Mouse (Mus musculus) hindbrain, embryonic 14.5 days (tissue): ENCODE results near the gene Bricd5. TPM values are rescaled to one million over a fixed set of nuclear protein-coding genes. Genes with fewer than 3 reads are reported as not detected.
A peak's percentile ranks its signal among the peaks of the same experiment; 100 is the strongest.

Source experiments
- ATAC-seq: fragments of 200-750 bp; cut with Nextera tagmentation; 2 replicates; pipeline ENCODE4 v1.8.0; 2017; ENCODE audit warnings: moderate number of reproducible peaks, mild to moderate bottlenecking, moderate TSS enrichment, moderate library complexity; ENCODE audit not compliant: low FRiP score
- DNase-seq: peaks from one replicate; pipeline ENCODE4 v3.0.0-alpha.2; 2015; ENCODE audit warnings: low spot score
- H3K27ac ChIP-seq: fragments of 300-500 bp; sonication (generic); 2 replicates; pipeline ENCODE4 v1.5.1; 2014; ENCODE audit warnings: mild to moderate bottlenecking, moderate library complexity
- H3K27me3 ChIP-seq: fragments of 300-500 bp; sonication (generic); 2 replicates; pipeline ENCODE4 v1.6.1; 2014; ENCODE audit warnings: mild to moderate bottlenecking, low read length, mixed read lengths; ENCODE audit not compliant: control insufficient read depth, insufficient read depth
- H3K36me3 ChIP-seq: fragments of 300-500 bp; sonication (generic); replicated peaks from 2 replicates; pipeline ENCODE4 v1.6.1; 2014; ENCODE audit not compliant: control insufficient read depth, insufficient read depth
- H3K4me1 ChIP-seq: fragments of 300-500 bp; sonication (generic); replicated peaks from 2 replicates; pipeline ENCODE4 v1.6.1; 2014; ENCODE audit warnings: antibody characterized with exemption, low read length, mixed read lengths; ENCODE audit not compliant: control insufficient read depth, insufficient read depth
- H3K4me2 ChIP-seq: fragments of 300-500 bp; sonication (generic); replicated peaks from 2 replicates; pipeline ENCODE4 v1.6.1; 2014; ENCODE audit warnings: mild to moderate bottlenecking, moderate library complexity
- H3K4me3 ChIP-seq: fragments of 300-500 bp; sonication (generic); replicated peaks from 2 replicates; pipeline ENCODE4 v1.5.1; 2014; ENCODE audit warnings: mild to moderate bottlenecking, low read length
- H3K9ac ChIP-seq: fragments of 300-500 bp; sonication (generic); 2 replicates; pipeline ENCODE4 v1.6.1; 2014
- H3K9me3 ChIP-seq: fragments of 300-500 bp; sonication (generic); 2 replicates; pipeline ENCODE4 v1.6.1; 2016; ENCODE audit warnings: low read length; ENCODE audit not compliant: control insufficient read depth
- WGBS: fragments of 180-500 bp; shearing (Covaris S2); extraction: QIAGEN DNeasy Blood & Tissue Kit; methylation state at CpG from one replicate; pipeline ENCODE4 v1.1.7; 2014; 5-methylcytosine and 5-hydroxymethylcytosine counted together
- polyA plus RNA-seq: library from polyadenylated mRNA; unstranded; fragments of >200 nt; fragmentation: Nextera tagmentation; extraction: Ambion mirVana; gene quantifications from 2 replicates; pipeline ENCODE4 v1.2.1, GENCODE M21; 2014

Gene Bricd5
- polyA plus RNA-seq, 1 experiment from 2014 or later: 0.75 TPM

DNA sequence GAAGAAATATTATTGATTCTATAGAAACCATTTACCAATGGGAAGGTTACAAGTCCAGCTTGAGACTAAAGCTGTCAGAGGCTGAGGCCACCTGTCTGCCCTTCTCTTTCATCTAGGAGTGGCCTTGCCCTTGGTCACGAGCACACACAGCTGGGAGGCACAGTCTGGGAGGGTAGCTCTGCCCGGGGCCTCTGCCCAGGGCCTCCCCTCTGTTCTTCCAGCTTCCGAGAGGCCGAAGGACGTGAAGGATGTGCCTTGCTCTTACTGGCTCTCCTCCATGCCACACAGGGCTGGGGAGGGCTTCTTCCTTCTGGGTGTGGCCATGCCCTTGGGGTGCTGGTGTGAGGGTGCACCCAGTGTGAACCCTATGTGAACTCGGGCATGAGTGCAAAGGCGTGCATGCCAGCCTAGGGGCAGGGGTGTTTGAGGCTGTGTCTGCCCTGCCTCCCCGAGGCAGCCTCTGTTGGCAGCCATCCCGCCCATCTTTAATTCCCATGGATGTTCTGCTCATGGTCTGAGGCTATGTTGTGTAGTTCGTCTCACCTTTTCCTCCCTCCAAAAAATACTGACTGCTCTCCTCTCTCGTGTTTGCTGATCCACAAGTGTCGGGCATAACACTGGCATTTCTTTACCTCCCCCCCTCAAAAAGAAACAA, 34.2 kb downstream of the Bricd5 start:
- WGBS: 86% methylated on average over 12 of the region's 12 CpGs
- Histone ChIP-seq H3K27me3 (no peaks in the 10 kb centered on the region), H3K4me3 (no peak overlapping the region), H3K27ac (no peak overlapping the region), H3K4me1 (0 out of 2 replicates have a peak, but pooled peaks cover 3% of the 10 kb centered on the region), H3K9ac (no peak overlapping the region), H3K9me3 (no peaks in the 10 kb centered on the region), H3K4me2 (no peak overlapping the region), H3K36me3 (peaks cover 94% of the 10 kb centered on the region)
- DNase-seq (no peak), ATAC-seq (no peak)

DNA sequence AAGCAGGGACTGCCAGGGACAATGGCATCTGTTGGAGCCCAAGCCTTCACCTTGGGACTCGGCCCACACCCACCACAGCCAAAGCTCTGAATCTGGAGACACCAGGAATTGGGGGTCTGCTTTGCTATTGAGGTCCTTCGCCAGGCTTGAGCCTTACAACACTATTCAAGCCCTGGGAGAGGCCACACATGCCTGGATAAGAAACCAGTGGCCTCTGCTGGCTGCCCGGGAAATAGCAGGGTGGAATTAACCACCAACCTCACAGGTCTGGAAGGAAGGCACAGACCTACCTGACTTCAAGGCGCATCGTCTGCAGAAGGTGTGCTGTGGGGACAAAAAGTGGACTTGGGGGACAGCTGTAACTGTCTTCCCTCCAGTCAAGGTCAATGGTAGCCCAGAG, 39.9 kb downstream of the Bricd5 start:
- WGBS: 47% methylated on average over 5 of the region's 5 CpGs

DNA sequence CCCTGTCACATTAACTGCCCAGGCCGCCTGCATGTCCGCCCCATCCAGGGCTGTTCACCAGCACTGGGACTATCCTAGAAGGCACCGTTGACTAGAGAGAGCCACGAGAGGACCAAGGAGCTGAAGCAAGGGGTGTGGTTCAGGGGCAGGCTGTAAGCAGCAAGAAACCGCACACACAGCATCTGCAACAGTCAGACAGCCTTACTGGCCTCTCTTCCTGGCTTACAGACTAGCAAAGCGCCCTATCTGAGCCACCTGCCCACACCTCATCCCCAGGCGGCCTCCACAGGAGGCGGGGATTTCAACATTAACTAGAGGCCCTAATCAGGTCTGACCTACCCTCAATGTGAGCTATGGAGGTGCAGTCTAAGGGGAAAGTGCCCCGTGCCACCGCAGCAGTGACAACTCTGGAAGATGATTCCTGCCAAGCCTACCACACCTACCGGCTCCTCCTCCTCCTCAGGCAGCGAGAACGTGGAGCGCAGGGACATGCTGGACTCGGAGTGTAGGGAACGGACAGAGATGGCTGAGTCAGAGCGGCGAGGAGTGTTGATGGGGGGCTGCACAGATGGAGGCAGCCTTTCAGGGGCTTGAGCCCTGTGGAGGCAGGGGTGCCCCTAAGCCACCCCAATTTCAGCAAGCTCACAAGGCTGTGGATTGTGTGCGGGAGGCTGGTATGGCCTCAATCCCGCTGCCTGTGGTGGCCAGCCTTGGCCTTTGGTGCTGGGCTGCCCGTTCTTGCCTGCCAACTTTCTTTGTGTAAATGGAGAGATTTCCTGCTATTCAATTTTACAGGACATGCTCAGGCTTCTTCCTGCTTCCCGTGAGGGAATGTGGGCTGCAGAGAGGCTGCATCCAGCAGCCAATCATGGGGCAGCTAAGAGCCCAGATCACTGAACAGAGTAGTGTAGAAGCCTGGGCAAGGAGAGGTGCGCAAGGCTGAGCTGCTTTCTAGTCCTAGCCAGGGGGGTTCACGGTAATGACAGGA, 40.9 kb downstream of the Bricd5 start:
- Histone ChIP-seq H3K4me2 (0 out of 2 replicates have a peak overlapping the region, but pooled peaks have one; percentile 14), H3K4me1 (no peaks in the 10 kb centered on the region), H3K27ac (peak overlapping the region; percentile 18; the same call in 1 of the 2 replicates), H3K4me3 (no peak overlapping the region), H3K27me3 (no peaks in the 10 kb centered on the region), H3K36me3 (peaks cover 77% of the 10 kb centered on the region), H3K9ac (no peak overlapping the region), H3K9me3 (no peaks in the 10 kb centered on the region)
- DNase-seq (no peak), ATAC-seq (peak; percentile 4; the same call in 1 of the 2 replicates)
- 91% methylated on average over 24 of the region's 24 CpGs for whole genome bisulfite sequencing

More for the DNA sequence above, 39.9 kb downstream of the Bricd5 start:
- Histone ChIP-seq H3K9ac (no peak overlapping the region), H3K4me1 (no peaks in the 10 kb centered on the region), H3K4me2 (no peak overlapping the region), H3K4me3 (no peak overlapping the region), H3K9me3 (no peaks in the 10 kb centered on the region), H3K27me3 (no peaks in the 10 kb centered on the region), H3K27ac (no peak overlapping the region), H3K36me3 (peaks cover 79% of the 10 kb centered on the region)
- ATAC-seq (peak; percentile 73), DNase-seq (peak; percentile 63)

DNA sequence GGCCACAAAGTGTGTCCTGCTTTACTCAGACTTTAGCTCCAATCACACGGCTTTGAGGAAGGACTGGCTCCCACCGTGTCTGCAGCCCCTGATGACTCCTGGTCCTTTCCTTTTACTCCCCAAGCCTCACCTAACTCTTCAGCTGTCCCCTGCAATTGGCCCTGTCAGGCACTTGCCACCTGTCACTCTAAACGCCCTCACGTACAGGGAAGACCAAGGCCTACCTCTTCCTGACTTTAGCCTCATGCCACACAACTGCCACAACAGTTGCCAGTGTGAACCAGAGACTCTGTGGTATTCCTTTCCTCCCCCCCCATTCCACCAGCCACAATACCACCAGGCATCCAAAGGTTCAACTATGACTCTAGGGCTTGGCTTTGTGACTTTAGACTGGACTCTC, 46.8 kb downstream of the Bricd5 start:
- ATAC-seq (no peak), DNase-seq (no peak)
- Histone ChIP-seq H3K4me3 (no peak overlapping the region), H3K27ac (no peak overlapping the region), H3K27me3 (no peaks in the 10 kb centered on the region), H3K4me1 (no peaks in the 10 kb centered on the region), H3K36me3 (peaks cover 60% of the 10 kb centered on the region), H3K9ac (no peak overlapping the region), H3K4me2 (no peak overlapping the region), H3K9me3 (no peaks in the 10 kb centered on the region)
- 93% methylated on average over 4 of the region's 4 CpGs for WGBS

DNA sequence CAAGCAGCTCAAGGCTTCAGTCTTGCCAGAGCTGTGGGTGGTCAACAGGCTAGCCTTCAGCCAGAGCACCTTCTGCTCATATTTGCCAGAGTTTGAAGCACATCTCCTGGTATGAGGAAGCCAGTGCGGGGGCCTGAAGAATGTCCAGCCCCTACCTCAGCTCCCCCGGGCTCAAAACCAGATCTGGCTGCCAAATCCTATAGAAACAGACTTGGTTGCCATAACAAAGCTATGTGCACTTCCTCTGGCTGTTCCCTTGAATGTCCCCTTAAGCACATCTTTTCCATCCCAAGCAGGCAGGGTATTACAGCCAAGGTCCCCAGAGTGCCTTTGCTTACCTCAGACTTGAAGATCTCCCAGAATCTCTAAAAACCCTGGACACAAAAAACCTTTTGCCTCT, 51.0 kb downstream of the Bricd5 start:
- H3K36me3 ChIP-seq: 0 out of 2 replicates have a peak, but pooled peaks cover 26% of the 10 kb centered on the region
- no peak overlapping the region for H3K4me2 ChIP-seq
- H3K4me3 ChIP-seq: no peak overlapping the region
- no peak overlapping the region for H3K27ac ChIP-seq
- H3K27me3 ChIP-seq: no peaks in the 10 kb centered on the region
- DNase-seq (no peak), ATAC-seq (no peak)
- no peaks in the 10 kb centered on the region for H3K9me3 ChIP-seq
- no peak overlapping the region for H3K9ac ChIP-seq
- WGBS: 69% methylated on average over 2 of the region's 2 CpGs
- H3K4me1 ChIP-seq: peaks cover 20% of the 10 kb centered on the region

Other genes starting within 250 kb of the Bricd5 start
- gene Ccnf, start 222.4 kb upstream of the Bricd5 start, polyA plus RNA-seq: 11.8 and 21.2 TPM in 2 replicates
- 0.63 and 1.1 TPM in 2 replicates for gene Abca17, start 122.8 kb upstream of the Bricd5 start, polyA plus RNA-seq
- gene Abca3, start 121.9 kb upstream of the Bricd5 start, polyA plus RNA-seq: 32.8 and 34.8 TPM in 2 replicates
- 278 and 280 TPM in 2 replicates for gene Rnps1, start 59.3 kb upstream of the Bricd5 start, polyA plus RNA-seq
- gene Eci1, start 47.2 kb upstream of the Bricd5 start, polyA plus RNA-seq: 36.2 and 46.0 TPM in 2 replicates
- gene Dnase1l2, start 30.8 kb upstream of the Bricd5 start, polyA plus RNA-seq: 3.6 and 6.0 TPM in 2 replicates
- 20.6 and 25.8 TPM in 2 replicates for gene E4f1, start 3.6 kb upstream of the Bricd5 start, polyA plus RNA-seq
- 71.2 and 73.5 TPM in 2 replicates for gene Pgp, start 3.5 kb upstream of the Bricd5 start, polyA plus RNA-seq
- 30.2 and 31.1 TPM in 2 replicates for gene Mlst8, start 5.2 kb downstream of the Bricd5 start, polyA plus RNA-seq
- 45.7 and 46.8 TPM in 2 replicates for gene Caskin1, start 14.7 kb downstream of the Bricd5 start, polyA plus RNA-seq
- gene Traf7, start 54.1 kb downstream of the Bricd5 start, polyA plus RNA-seq: 75.0 and 82.8 TPM in 2 replicates
- 4.2 and 5.6 TPM in 2 replicates for gene Rab26, start 60.3 kb downstream of the Bricd5 start, polyA plus RNA-seq
- gene Pkd1, start 76.0 kb downstream of the Bricd5 start, polyA plus RNA-seq: 28.4 and 30.4 TPM in 2 replicates
- gene Tsc2, start 158.7 kb downstream of the Bricd5 start, polyA plus RNA-seq: 74.7 and 76.7 TPM in 2 replicates
- gene Nthl1, start 158.8 kb downstream of the Bricd5 start, polyA plus RNA-seq: 7.8 and 8.2 TPM in 2 replicates
- 53.5 and 56.9 TPM in 2 replicates for gene Slc9a3r2, start 176.4 kb downstream of the Bricd5 start, polyA plus RNA-seq
- gene Npw, start 184.6 kb downstream of the Bricd5 start, polyA plus RNA-seq: 0.83 TPM in 1 of 2 replicates, not detected in the other
- 22.8 and 25.6 TPM in 2 replicates for gene Zfp598, start 195.8 kb downstream of the Bricd5 start, polyA plus RNA-seq
- 178 and 220 TPM in 2 replicates for gene Syngr3, start 216.1 kb downstream of the Bricd5 start, polyA plus RNA-seq
- 35.2 and 43.4 TPM in 2 replicates for gene Gfer, start 222.3 kb downstream of the Bricd5 start, polyA plus RNA-seq
- gene Noxo1, start 222.3 kb downstream of the Bricd5 start, polyA plus RNA-seq: 1.9 and 2.4 TPM in 2 replicates
- 58.3 and 64.3 TPM in 2 replicates for gene Tbl3, start 233.8 kb downstream of the Bricd5 start, polyA plus RNA-seq
- gene Rnf151, start 244.2 kb downstream of the Bricd5 start, polyA plus RNA-seq: not detected in 2 replicates
- gene Rps2, start 244.2 kb downstream of the Bricd5 start, polyA plus RNA-seq: 800 and 838 TPM in 2 replicates